Mouse (Mus musculus) cerebellum, adult (tissue): ENCODE data around the gene Auts2.

Source experiments
- ATAC-seq: cut with Nextera tagmentation; 2 replicates; pipeline ENCODE4 v1.9.2; 2017; ENCODE audit warnings: mild to moderate bottlenecking, moderate library complexity, mixed read lengths; ENCODE audit not compliant: insufficient number of reproducible peaks, low FRiP score, low TSS enrichment

The Auts2 gene

GRCm38 (mm10) chr5:131530828-131531227, 1012.3 kb downstream of the Auts2 start:
- no peak for ATAC-seq

GRCm38 (mm10) chr5:131526666-131527065, 1016.5 kb downstream of the Auts2 start:
- ATAC-seq, result no peak

- no peak for ATAC-seq
Observed at GRCm38 (mm10) chr5:131524900-131525465, 1018.2 kb downstream of the Auts2 start.

GRCm38 (mm10) chr5:131519560-131519959, 1023.6 kb downstream of the Auts2 start:
- no peak for ATAC-seq

- ATAC-seq, result no peak
Observed at GRCm38 (mm10) chr5:131517677-131518076, 1025.5 kb downstream of the Auts2 start.

GRCm38 (mm10) chr5:131515707-131516407, 1027.3 kb downstream of the Auts2 start:
- ATAC-seq, result peak; percentile 78; the same call in 1 of the 2 replicates

- ATAC-seq, result no peak
Observed at GRCm38 (mm10) chr5:131513753-131514152, 1029.4 kb downstream of the Auts2 start.

- no peak for ATAC-seq
Observed at GRCm38 (mm10) chr5:131512617-131513016, 1030.5 kb downstream of the Auts2 start.

GRCm38 (mm10) chr5:131510659-131511058, 1032.5 kb downstream of the Auts2 start:
- ATAC-seq, result no peak

GRCm38 (mm10) chr5:131509315-131509714, 1033.8 kb downstream of the Auts2 start:
- ATAC-seq, result no peak

GRCm38 (mm10) chr5:131498865-131499264, 1044.3 kb downstream of the Auts2 start:
- no peak for ATAC-seq

GRCm38 (mm10) chr5:131496517-131497216, 1046.5 kb downstream of the Auts2 start:
- no peak for ATAC-seq

GRCm38 (mm10) chr5:131494564-131494963, 1048.6 kb downstream of the Auts2 start:
- no peak for ATAC-seq

- no peak for ATAC-seq
Observed at GRCm38 (mm10) chr5:131492535-131492934, 1050.6 kb downstream of the Auts2 start.

- ATAC-seq, result no peak
Observed at GRCm38 (mm10) chr5:131491843-131492242, 1051.3 kb downstream of the Auts2 start.

GRCm38 (mm10) chr5:131490811-131491210, 1052.3 kb downstream of the Auts2 start:
- ATAC-seq, result no peak

- no peak for ATAC-seq
Observed at GRCm38 (mm10) chr5:131489846-131490245, 1053.3 kb downstream of the Auts2 start.

GRCm38 (mm10) chr5:131486527-131486926, 1056.6 kb downstream of the Auts2 start:
- ATAC-seq, result no peak

GRCm38 (mm10) chr5:131475278-131475677, 1067.9 kb downstream of the Auts2 start:
- no peak for ATAC-seq

GRCm38 (mm10) chr5:131468609-131469008, 1074.5 kb downstream of the Auts2 start:
- ATAC-seq, result no peak

GRCm38 (mm10) chr5:131466131-131466530, 1077.0 kb downstream of the Auts2 start:
- ATAC-seq, result no peak
